Mouse (Mus musculus) frontal cortex, postnatal 36 days (tissue): ENCODE data around the gene Mfsd4a.
A peak's percentile ranks its signal among the peaks of the same experiment; 100 is the strongest.

ENCODE experiments used
- DNase-seq, 2 experiments: peaks; one replicate each; pipeline ENCODE4 v3.0.0; 2022; ENCODE audit warnings: low spot score in 2 of 2

Mfsd4a gene

GRCm38 (mm10) chr1:132067261-132068255 lies at the start of gene Mfsd4a:
TSS of gene Mfsd4a (minus strand) at chr1:132068062.
- DNase-seq, result peak; percentile 54 to 55

GRCm38 (mm10) chr1:132116606-132117005 lies 48.7 kb upstream of the Mfsd4a start:
- DNase-seq, result peak; percentile 69 to 78

GRCm38 (mm10) chr1:132113098-132113497 lies 45.2 kb upstream of the Mfsd4a start:
- DNase-seq, result no peak

- no peak for DNase-seq
Observed at GRCm38 (mm10) chr1:132112426-132112825, 44.6 kb upstream of the Mfsd4a start.

- DNase-seq, result no peak
Observed at GRCm38 (mm10) chr1:132111411-132111810, 43.5 kb upstream of the Mfsd4a start.

- DNase-seq, result no peak
Observed at GRCm38 (mm10) chr1:132109368-132109767, 41.5 kb upstream of the Mfsd4a start.

GRCm38 (mm10) chr1:132104353-132104752 lies 36.5 kb upstream of the Mfsd4a start:
- DNase-seq, result no peak

GRCm38 (mm10) chr1:132101953-132102697 lies 34.3 kb upstream of the Mfsd4a start:
- no peak for DNase-seq

- DNase-seq, result no peak
Observed at GRCm38 (mm10) chr1:132099775-132100174, 31.9 kb upstream of the Mfsd4a start.

- DNase-seq, result peak in 1 of 2 experiments; percentile 31
Observed at GRCm38 (mm10) chr1:132099016-132099415, 31.2 kb upstream of the Mfsd4a start.

GRCm38 (mm10) chr1:132098076-132098475 lies 30.2 kb upstream of the Mfsd4a start:
- DNase-seq, result no peak

GRCm38 (mm10) chr1:132095356-132096004 lies 27.6 kb upstream of the Mfsd4a start:
- DNase-seq, result no peak

GRCm38 (mm10) chr1:132093269-132093668 lies 25.4 kb upstream of the Mfsd4a start:
- no peak for DNase-seq

GRCm38 (mm10) chr1:132090266-132090665 lies 22.4 kb upstream of the Mfsd4a start:
- DNase-seq, result no peak

GRCm38 (mm10) chr1:132089767-132090166 lies 21.9 kb upstream of the Mfsd4a start:
- no peak for DNase-seq

- DNase-seq, result peak; percentile 55 to 68
Observed at GRCm38 (mm10) chr1:132088181-132088671, 20.4 kb upstream of the Mfsd4a start.

GRCm38 (mm10) chr1:132085181-132086049 lies 17.6 kb upstream of the Mfsd4a start:
- DNase-seq, result no peak

GRCm38 (mm10) chr1:132078413-132078812 lies 10.6 kb upstream of the Mfsd4a start:
- no peak for DNase-seq

- DNase-seq, result no peak
Observed at GRCm38 (mm10) chr1:132075576-132075975, 7.7 kb upstream of the Mfsd4a start.

- DNase-seq, result no peak
Observed at GRCm38 (mm10) chr1:132070659-132071058, 2.8 kb upstream of the Mfsd4a start.

GRCm38 (mm10) chr1:132069436-132069835 lies 1.6 kb upstream of the Mfsd4a start:
- no peak for DNase-seq
